Mouse (Mus musculus): ENCODE data around the gene Clic1.
"Not testable (repeated sequence)": the region's sequence is repeated elsewhere in the genome, so short reads cannot be mapped to it uniquely, and the experiment has no call there.

- not testable (repeated sequence) for TF ChIP-seq CTCF (IDR thresholded peaks at IDR 0.05; ENCODE audit: borderline replicate concordance, extremely low read depth, insufficient read depth, insufficient read length); POLR2A (IDR thresholded peaks at IDR 0.05; ENCODE audit: borderline replicate concordance, extremely low read depth, insufficient read depth, insufficient read length, poor library complexity, severe bottlenecking)
These were observed 43.9 kb upstream of the Clic1 start for GRCm38 (mm10) chr17:35005902-35006301.

Measured in brain, embryonic 14.5 days (tissue).